Comparison of ENCODE assay signal across 11 mouse cellular contexts in the genomic region with DNA sequence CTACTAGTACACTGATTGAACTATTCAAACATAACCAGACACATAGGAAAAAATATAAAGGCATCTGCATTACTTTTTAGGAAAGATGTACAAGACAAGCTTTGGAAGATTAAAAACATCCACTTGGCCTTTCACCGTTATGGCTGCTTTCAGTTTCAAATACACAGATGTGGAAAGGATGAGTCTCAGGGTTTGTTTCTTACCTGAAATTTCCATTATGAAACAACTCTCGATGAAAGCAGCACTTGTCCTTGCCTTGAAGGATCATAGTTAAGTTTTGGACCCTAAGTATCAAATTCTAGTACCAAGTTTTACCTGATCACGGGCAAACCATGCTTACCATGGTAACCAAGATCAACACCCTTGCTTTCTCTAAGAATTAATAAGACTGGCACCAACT.
"Had no signal": no experiment of that assay in that cellular context is flagged by ENCODE, and none has a peak within 500 bp of the region (broad histone marks: within the 10 kb centered on the region; RNA-seq: fewer than 3 reads in every experiment).

No protein-coding gene starts in this region.

- DNase-seq: kidney, adult 18-20 months; kidney, postnatal 10 days; kidney, postnatal 4 days; layer of hippocampus, postnatal 36 days; lung, postnatal 14 days; midbrain, embryonic 14.5 days; thymus, postnatal 4 days had no signal

- H3K4me2 ChIP-seq: limb, embryonic 15.5 days; lung, embryonic 15.5 days; neural tube, embryonic 12.5 days had no signal

- H3K36me3 ChIP-seq: limb, embryonic 15.5 days; neural tube, embryonic 12.5 days had no signal

- H3K27me3 ChIP-seq: limb, embryonic 15.5 days; lung, embryonic 15.5 days; neural tube, embryonic 12.5 days had no signal

- H3K9me3 ChIP-seq: limb, embryonic 15.5 days; lung, embryonic 15.5 days had no signal

- H3K4me3 ChIP-seq: limb, embryonic 15.5 days; lung, embryonic 15.5 days; myocyte; neural tube, embryonic 12.5 days had no signal

- H3K27ac ChIP-seq: limb, embryonic 15.5 days; lung, embryonic 15.5 days; neural tube, embryonic 12.5 days had no signal

- H3K9ac ChIP-seq: limb, embryonic 15.5 days; lung, embryonic 15.5 days; neural tube, embryonic 12.5 days had no signal
